In the genomic region with DNA sequence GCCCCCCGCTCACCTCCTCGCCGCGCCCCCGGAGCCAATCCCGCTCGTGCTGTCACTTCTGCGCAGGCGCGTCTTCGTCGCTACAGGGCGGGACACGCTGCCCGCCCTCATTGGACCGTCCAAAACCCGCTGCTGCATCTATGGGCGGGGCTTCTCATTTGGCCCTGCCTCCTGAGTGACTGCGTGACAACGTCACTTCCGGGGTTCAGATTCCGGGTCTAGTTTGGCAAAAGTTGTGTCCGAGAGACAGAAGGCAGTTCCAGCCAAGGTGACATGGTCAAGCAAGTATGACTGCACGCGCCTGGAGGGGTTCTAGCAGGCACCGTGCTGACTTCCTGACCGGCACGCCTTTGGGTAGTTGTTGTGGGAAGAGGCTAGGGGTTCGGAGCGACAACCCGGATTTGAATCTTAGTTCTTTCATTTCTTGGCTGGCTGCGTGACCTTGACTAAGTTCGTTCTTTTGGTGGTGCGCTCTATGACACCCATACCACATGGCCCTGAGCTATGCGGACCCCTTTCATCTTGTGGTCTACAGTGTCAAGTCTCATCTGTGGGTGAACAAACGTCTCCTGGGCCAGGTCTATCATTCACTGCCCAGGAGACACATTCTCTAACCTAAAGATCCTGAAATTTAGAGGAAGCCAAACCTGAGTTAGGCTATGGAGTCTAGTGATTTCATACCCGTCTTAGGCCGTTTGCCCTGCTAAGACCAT, we compare ENCODE assay signal across 8 mouse cellular contexts. TPM values are rescaled to one million over a fixed set of nuclear protein-coding genes. Genes with fewer than 3 reads are reported as not detected.
DNase-seq lines count a peak whose midpoint lies in the region; ATAC-seq and TF ChIP-seq lines count a peak whose summit lies in the region.

Gene Fkbp2, minus strand, starts transcription at position 121 of the 713 bp plus-strand sequence.

- peak; percentile 97 for TF ChIP-seq POLR2A in cortical plate, adult 2 months (IDR thresholded peaks at IDR 0.05; ENCODE audit: extremely low read depth, insufficient read depth, low read length)

- TF ChIP-seq CTCF in cortical plate, adult 2 months (IDR thresholded peaks at IDR 0.05; ENCODE audit: extremely low read depth, insufficient read depth, low read length), result no peak

- H3K4me3 ChIP-seq in cortical plate, adult 2 months (ENCODE audit: insufficient read depth, low read length), result peak within 1 kb of the TSS; percentile 65
- H3K4me3 ChIP-seq in megakaryocyte, embryonic 14.5 days (replicated peaks), result peak within 1 kb of the TSS; percentile 99

- H3K27me3 ChIP-seq in megakaryocyte, embryonic 14.5 days (replicated peaks), result no peaks in the 10 kb centered on the region

- DNase-seq in gastrocnemius, adult 8-10 months (ENCODE audit: low spot score in 2 of 2), result peak; percentile 98 to 99
- DNase-seq in hindlimb bud, embryonic 11.5 days (ENCODE audit: extremely low spot score, low read depth, low spot score), result peak; percentile 96
- peak in 1 of 2 experiments; percentile 98 for DNase-seq in left cerebral cortex, adult 8-10 months (ENCODE audit: low spot score in 2 of 2)
- peak; percentile 99 for DNase-seq in right cerebral cortex, postnatal 10 days (ENCODE audit: low spot score in 2 of 2)
- peak; percentile 98 for DNase-seq in urinary bladder, postnatal 4 days (ENCODE audit: low spot score in 2 of 2)

- H3K36me3 ChIP-seq in megakaryocyte, embryonic 14.5 days (replicated peaks; ENCODE audit: low read length), result peaks cover 51% of the 10 kb centered on the region

- H3K4me1 ChIP-seq in cortical plate, adult 2 months (ENCODE audit: control insufficient read depth, insufficient read depth, low read length), result peaks cover 5% of the 10 kb centered on the region; the same call in 1 of the 2 replicates
- peaks cover 67% of the 10 kb centered on the region for H3K4me1 ChIP-seq in megakaryocyte, embryonic 14.5 days

- no peaks in the 10 kb centered on the region for H3K9me3 ChIP-seq in megakaryocyte, embryonic 14.5 days

- H3K27ac ChIP-seq in cortical plate, adult 2 months (ENCODE audit: insufficient read depth, low read length), result peak within 1 kb of the TSS; percentile 78

- peak; percentile 57 for ATAC-seq in activated CD4-positive, CD25-positive, alpha-beta regulatory T cell, adult 4 months

RNA-seq across cellular contexts. Expression of gene Fkbp2, which starts in this region (rescaled TPM):
- 10 to 100 TPM; 54.3 to 76.4 TPM for polyA plus RNA-seq in activated CD4-positive, CD25-positive, alpha-beta regulatory T cell, adult 4 months (2017; shearing (Covaris generic))
- 215 and 217 TPM in 2 replicates for polyA plus RNA-seq in cortical plate, adult 2 months (2012; rRNA removed)
- 10 to 100 TPM in 1 of 4 experiments, 1 to 10 TPM in 3; 4.2 to 10.4 (median 5.8) TPM for total RNA-seq in gastrocnemius, adult 8-10 months (2022)
- 100 to 1,000 TPM in 2 of 4 experiments, 10 to 100 TPM in 2; 79.1 to 129 (median 98.4) TPM for total RNA-seq in left cerebral cortex, adult 8-10 months (2022)
- polyA plus RNA-seq in megakaryocyte, embryonic 14.5 days (2012; ENCODE audit: insufficient read depth, low replicate concordance), result 154 and 460 TPM in 2 replicates

Comparison
In these comparisons a context has a peak if more than half of its experiments do, and no peak if none do; other contexts are left out.
1. RNA of gene Fkbp2 (total RNA-seq): 79.1 to 129 TPM in left cerebral cortex, adult 8-10 months; 4.2 to 10.4 TPM in gastrocnemius, adult 8-10 months; every median in the first group is over 4 times any median in the second.